Mouse (Mus musculus) NIH3T3 (cell line): ENCODE results near the gene Nrsn2.

Experiments used
- DNase-seq: peaks from one replicate; pipeline ENCODE4 v3.0.0-alpha.2; 2012; ENCODE audit warnings: low read depth

The Nrsn2 gene

DNA sequence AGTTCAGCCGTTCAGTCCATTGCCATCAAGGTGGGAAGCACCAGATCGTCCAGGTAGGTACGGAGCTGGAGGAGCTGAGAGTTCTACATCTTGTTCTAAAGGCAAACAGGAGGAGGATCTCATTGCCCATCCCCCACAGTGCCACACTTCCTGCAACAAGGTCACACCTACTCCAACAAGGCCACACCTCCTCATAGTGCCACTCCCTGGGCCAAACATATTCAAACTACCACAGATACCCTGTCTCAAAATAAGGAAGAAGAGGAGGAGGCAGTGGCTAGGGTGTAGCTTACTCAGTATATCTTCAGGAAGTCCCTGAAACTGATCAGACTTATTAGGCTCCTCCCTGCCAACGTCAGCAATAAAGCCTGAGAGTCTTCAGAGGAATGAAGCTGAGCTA lies 7.8 kb upstream of the Nrsn2 start:
- no peak for DNase-seq

DNA sequence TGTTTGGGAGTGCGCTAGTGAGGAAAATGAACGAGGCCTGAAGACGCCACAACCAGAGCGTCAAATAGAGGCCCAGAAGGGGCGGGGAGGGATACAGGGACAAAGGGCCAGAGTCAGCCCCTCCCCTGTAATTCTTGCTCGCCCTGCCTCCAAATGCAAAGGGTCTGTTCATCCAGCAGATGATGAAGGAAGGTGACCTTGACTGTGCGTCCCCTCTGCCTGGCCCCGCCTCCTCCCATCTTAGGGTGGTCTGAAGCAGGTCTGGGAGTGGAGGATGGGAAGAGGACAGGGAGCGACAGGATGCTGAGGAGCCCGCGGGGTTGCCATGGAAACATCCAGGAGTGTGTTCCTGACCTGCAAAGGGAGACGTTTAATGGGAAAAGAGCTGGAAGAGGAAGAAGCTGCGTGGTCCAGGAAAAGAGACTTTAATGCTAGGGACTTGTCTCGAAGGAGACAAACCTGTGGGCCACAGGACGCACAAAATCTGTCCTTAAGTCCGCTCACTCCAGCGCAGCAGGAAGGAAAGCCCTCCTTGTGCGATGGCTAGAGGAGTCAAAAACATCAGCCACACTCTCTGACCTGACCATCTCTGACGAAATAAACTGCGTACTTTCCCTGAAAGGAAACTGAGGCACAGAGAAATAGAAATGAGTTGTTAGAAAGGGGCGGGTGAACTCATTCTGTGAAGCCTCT lies 640 bp downstream of the Nrsn2 start:
- DNase-seq = no peak

DNA sequence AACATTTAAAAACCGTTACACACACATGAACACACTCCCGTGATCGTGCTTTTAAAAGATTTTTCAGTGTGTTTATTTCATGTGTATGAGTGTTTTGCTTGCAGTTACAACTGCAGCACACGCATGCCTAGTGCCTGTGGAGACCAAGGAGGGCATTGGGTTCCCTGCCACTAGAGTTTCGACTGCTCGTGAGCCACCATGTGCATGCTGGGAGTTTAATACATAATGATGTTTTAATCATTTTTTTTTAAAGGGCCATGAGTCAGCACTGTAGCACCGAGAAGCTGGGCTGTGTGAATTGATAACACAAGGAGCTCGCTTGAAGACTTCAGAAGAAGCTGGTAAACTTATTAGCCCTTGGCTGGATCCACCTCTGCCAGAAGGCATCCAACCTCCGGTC lies 2.9 kb downstream of the Nrsn2 start:
- DNase-seq = no peak

DNA sequence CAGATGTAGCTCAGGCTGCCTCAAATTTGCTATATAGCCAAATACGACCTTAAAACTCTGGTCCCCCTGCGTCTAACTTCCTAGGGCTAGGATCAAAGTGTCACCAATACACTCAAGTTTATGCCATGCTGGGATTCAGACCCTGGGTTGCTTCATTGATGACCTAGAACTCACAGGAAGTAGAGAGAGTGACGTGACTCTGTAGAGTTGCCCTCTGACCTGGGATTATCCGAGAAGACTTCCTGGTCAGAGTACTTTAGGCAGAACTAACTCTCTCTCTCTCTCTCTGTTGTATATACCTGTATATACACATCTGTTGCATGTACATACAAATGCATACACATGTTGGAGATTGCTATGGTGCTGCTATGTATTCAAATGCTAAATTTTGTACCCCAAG lies 3.8 kb downstream of the Nrsn2 start:
- no peak for DNase-seq

DNA sequence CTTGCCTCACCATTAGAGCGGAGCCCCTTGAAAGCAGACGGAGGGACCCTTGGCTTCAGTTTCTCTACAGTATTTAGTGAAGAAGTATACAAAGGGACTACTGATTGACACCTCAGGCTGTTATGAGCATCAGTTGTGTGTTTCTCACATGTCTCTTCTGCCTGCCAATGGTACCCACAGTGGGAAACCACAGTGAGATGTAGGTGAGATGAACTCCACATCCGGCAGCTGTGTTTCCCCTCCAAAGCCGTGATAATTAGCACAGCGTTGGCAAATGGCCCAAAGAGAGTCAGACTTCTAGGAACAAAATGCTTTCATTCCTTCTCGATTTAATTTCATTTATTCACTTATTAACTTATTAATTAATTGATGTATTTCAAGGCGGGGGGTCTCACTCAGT lies 4.3 kb downstream of the Nrsn2 start:
- no peak for DNase-seq

DNA sequence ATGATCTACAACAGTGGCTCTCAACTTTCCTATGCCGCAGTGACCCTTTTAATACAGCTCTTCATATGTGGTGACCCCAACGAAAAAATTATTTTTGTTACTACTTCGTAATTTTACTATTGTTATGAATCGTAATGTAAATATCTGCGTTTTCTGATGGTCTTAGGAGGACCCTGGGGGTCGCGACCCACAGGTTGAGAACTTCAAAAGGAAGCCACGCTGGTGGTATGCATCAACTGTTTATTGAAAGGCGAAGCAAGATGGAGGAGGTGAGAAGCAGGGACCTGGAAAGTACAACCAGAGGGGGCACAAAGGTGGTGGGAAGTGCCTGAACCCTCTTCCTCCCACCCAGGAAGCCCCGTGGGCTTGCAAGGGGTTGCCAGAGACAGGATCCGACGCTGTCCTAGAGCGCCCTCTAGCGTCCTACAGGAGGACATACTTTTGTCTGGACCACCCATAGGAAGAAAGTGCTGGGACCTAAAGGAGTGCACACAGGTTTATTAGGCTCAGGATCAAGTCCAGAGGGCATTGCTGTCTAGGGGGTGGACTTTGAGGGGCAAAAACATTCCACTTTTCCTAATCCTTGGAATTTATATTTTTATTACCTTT lies 7.8 kb downstream of the Nrsn2 start:
- peak; percentile 87 for DNase-seq

- no peak for DNase-seq
Observed at GRCm38 (mm10) chr2:152367917-152368316, 8.5 kb downstream of the Nrsn2 start.

DNA sequence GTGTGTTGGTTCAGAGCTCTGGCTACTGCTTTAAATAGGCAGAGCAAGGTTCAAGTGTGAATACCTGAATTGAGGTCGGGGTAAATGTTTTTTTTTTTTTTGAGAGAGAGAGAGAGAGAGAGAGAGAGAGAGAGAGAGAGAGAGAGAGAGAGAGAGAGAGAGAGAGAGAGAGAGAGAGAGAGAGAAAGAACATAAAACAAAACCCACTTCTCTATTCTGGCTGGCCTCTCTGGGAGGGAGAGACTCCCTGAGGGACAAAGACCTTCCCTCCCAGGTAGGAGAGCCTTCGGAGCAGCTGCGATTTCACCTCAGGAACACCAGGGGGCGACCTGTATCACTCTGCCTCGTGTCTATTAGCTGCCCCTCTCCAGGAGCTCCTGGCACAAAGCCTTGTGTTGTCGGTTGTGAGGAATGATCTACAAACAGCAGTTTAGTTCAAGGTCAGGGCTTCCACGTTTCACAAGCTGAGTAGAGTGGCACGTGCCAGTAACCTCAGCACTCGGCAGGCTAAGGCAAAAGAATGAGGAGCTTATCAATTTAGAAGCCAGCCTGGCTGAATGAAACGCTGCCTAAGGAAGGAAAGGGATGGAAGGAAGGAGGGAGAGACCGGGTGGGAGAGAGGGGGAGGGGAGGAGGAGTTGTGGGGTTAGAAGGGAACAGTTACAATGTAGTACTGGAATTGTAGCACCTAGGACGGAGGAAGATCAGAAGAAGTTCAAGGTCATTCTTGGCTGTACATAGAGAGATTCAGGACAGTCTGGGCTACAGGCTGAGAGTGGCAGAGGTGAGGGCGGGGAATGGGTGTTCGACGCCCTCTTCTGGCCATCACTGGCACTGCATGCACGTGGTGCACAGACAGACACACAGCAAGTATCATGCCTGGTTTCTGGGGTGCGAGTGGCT lies 12.9 kb downstream of the Nrsn2 start:
- peak; percentile 95 for DNase-seq

DNA sequence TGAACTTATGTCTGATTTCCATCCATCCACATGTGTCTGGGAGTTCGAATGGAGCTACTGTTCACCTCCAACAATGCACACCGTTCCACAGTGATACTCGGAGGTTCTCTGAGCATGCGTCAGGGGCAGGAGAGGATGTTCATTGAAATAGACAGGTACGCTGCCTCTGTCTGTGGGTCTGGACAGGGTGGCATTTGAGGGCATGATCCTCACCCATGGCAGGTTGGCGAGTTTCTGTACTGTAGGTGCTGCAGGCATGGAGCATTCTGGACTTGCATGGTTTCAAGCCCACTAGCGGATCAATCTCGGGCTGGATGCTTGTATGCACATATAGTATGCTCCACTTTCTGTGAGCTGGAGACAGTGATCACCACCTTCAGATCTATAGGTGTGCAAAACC lies 15.2 kb downstream of the Nrsn2 start:
- DNase-seq = no peak

DNA sequence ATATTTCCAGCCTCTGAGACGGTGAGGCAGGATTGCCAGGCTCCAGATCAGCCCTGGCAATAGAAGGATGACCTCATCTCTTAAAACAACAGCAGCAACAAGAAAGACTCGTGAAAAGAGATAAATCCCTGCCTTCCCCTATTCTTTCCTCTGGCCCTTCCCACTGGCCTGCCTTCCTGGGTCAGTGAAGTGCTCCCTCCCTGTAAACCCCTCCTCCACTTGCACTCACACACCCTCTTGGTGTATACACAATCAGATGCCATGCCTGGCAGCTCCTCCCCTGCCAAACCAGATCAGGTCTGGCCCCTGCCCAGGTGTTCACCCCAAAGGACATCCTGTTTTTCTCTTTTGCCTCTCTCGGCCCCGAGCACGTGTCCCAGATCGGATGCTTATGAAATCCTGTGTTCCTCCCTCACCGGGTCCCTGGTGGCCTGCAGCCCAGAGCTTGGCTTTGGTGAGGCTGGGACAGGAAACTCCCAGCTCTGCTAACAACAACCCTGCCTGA lies 16.1 kb downstream of the Nrsn2 start:
- DNase-seq = no peak

GRCm38 (mm10) chr2:152359616-152360015 lies 16.8 kb downstream of the Nrsn2 start:
- no peak for DNase-seq

- DNase-seq = peak; percentile 28
Observed at GRCm38 (mm10) chr2:152358977-152359376, 17.5 kb downstream of the Nrsn2 start.

GRCm38 (mm10) chr2:152357254-152357653 lies 19.2 kb downstream of the Nrsn2 start:
- no peak for DNase-seq

DNA sequence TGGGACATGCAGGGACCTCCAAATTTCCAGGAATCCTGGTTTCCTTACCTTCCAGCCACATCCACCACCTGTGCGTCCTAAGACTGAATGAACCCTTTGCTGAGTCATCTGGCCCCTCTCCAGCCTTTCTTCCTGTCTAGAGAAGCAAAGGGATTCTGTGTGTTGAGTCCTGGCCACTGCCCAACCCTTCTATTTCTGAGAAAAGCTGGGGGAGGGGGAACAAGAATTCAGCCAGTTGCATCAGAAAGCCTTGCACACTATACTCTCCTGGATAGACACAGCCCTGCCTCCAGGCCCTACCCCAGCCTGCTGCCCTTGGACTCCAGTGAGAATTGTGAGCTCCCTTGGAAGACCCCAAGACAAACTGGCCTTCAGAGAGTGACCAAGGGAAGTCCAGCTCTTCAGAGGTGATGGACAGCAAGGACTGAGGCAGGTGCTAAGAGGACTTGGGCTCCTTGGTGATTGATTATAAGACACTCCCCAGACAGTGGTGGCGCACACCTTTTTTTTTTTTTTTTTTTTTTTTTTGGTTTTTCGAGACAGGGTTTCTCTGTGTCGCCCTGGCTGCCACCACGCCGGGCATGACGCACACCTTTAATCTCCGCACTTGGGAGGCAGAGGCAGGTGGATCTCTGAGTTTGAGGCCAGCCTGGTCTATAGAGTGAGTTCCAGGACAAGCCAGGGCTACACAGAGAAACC lies 26.4 kb downstream of the Nrsn2 start:
- DNase-seq = peak; percentile 96

DNA sequence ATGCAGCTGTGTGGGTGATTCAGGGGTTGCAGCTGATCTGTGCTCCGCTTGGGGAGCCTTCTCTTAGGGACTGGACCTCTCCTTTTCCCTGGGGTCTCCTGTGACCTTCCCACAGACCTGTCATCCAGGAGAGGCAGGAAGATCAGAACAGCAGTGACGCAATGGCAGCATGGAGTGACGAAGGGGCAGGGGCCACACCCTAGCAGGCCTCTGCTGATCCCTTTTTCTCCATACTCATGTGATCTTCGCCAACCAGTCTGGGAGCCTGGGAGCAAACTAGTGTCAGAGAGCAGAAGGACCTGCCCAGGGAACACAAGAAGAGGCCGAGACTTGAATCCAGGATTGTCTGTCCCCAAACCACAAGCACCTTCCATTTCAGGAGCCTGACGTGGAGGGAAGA lies 27.2 kb downstream of the Nrsn2 start:
- DNase-seq = no peak

- DNase-seq = no peak
Observed at GRCm38 (mm10) chr2:152347722-152348121, 28.7 kb downstream of the Nrsn2 start.

DNA sequence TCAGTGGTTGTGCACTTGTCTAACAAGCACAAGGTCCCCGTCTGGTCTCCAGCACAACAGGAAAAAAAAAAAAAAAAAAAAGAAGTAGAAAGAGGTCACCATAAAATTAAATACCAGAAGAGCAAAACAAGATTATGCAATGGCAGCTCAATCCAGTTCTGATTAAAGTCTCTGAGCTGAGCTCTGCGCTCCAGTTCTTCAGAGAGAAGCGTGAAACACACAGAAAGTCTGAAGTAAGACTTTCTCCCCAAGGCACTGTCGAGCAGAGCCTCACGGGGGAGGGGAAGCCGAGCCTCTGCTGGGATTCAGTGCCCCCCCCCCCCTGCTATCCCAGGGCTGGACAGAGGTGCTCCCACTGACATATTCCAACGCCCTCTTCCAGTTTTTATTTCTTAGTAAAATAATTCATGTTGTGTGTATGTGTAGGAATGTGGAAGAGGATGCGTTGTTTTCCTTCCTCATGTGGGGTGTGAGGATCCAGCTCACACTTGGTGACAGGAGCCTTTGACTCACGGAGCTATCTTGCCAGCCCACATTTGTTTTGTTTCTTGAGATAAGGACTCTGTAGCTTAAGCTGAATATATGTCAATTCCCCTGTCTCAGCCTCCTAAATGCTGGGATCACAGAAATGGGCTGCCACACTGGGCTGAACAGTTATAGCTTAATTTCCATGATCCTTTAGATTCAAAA lies 29.5 kb downstream of the Nrsn2 start:
- DNase-seq = peak; percentile 71

- DNase-seq = no peak
Observed at GRCm38 (mm10) chr2:152345393-152345792, 31.0 kb downstream of the Nrsn2 start.

- no peak for DNase-seq
Observed at GRCm38 (mm10) chr2:152344909-152345308, 31.5 kb downstream of the Nrsn2 start.

DNA sequence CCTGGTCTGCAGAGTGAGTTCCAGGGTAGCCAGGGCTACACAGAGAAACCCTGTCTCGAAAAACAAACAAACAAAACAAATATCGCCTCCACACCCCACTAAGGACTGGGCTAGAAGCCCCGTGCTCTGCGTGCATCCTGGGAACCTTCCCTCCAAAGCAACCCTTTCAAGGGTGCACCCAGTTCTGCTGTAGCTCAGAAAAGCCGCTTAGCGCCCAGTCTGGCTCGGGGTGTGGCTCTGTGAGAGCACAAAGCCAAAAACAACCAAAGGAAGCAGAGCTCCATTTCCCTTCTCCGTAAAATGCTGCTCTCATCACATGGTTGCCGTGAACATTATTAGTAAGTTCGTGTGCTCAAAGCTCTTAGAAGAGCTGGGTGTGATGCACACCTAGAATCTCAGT lies 32.1 kb downstream of the Nrsn2 start:
- DNase-seq = no peak
